Mouse (Mus musculus) cortical plate, adult 2 months (tissue): ENCODE measurements around the gene Mtx1.

Source experiments
- CTCF ChIP-seq: fragments of 200-500 bp; IDR thresholded peaks from 2 replicates; pipeline ENCODE4 v1.5.1; 2011; ENCODE audit warnings: mild to moderate bottlenecking, control low read depth, low read length; ENCODE audit not compliant: insufficient read depth; ENCODE audit errors: extremely low read depth
- POLR2A ChIP-seq: fragments of 200-500 bp; IDR thresholded peaks from 2 replicates; pipeline ENCODE4 v1.6.1; 2011; ENCODE audit warnings: mild to moderate bottlenecking, low read length, control low read depth; ENCODE audit not compliant: insufficient read depth; ENCODE audit errors: extremely low read depth

DNA sequence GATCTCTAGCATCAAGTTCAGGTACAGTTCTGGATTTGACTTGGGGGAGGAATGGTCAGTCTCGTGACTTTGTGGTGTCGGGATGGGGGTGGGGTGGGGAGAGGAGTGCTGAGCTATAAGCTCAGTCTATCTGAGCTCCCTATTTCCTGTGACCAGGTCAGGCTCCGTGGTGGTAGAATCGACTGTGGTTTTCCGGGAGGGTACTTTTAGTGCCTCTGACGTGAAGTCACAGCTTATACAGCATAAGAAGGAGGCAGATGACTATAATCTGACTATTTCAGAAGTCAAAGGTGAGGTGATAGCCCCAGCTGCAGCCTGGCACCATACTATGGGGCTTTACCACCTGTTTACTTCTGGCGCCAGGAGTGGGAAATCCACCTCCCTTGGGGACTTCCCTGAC is 4.5 kb upstream of the Mtx1 start:
- no peak for TF ChIP-seq CTCF
- no peak for TF ChIP-seq POLR2A
